Comparison of ENCODE assay signal across 18 mouse cellular contexts in genomic region chr17:79342639-79343333, GRCm38 (mm10). TPM values are rescaled to one million over a fixed set of nuclear protein-coding genes. Genes with fewer than 3 reads are reported as not detected.
DNase-seq lines count a peak whose midpoint lies in the region; ATAC-seq and TF ChIP-seq lines count a peak whose summit lies in the region.
"Had no signal": no experiment of that assay in that cellular context is flagged by ENCODE, and none has a peak within 500 bp of the region (broad histone marks: within the 10 kb centered on the region; RNA-seq: fewer than 3 reads in every experiment).

No protein-coding gene starts in this region.

- intact Hi-C loops in gastrocnemius, adult 2 months (cut with DNase I) = no loop called here
- intact Hi-C loops in gastrocnemius, postnatal 36 days (cut with DNase I) = no loop called here

- H3K9ac ChIP-seq in liver, embryonic 12.5 days = 0 out of 2 replicates have a peak overlapping the region, but pooled peaks have one; percentile 56
- no peak overlapping the region for H3K9ac ChIP-seq in kidney, embryonic 14.5 days (ENCODE audit: low read depth, low read length)
- H3K9ac ChIP-seq: embryonic facial prominence, embryonic 13.5 days; neural tube, embryonic 12.5 days had no signal

- H3K4me3 ChIP-seq in gastrocnemius, adult 2 months = peak overlapping the region; percentile 11
- H3K4me3 ChIP-seq in E14TG2a.4 (replicated peaks; ENCODE audit: low read length) = peak overlapping the region; percentile 53
- H3K4me3 ChIP-seq in embryonic facial prominence, embryonic 10.5 days = no peak overlapping the region
- H3K4me3 ChIP-seq in liver, embryonic 12.5 days = peak overlapping the region; percentile 25
- H3K4me3 ChIP-seq in kidney, embryonic 14.5 days (ENCODE audit: low read length) = no peak overlapping the region
- H3K4me3 ChIP-seq: embryonic facial prominence, embryonic 13.5 days; neural tube, embryonic 12.5 days had no signal

- H3K27ac ChIP-seq in gastrocnemius, adult 2 months = peak overlapping the region; percentile 97
- no peak overlapping the region for H3K27ac ChIP-seq in embryonic facial prominence, embryonic 10.5 days (replicated peaks)
- peak overlapping the region; percentile 74 for H3K27ac ChIP-seq in liver, embryonic 12.5 days
- H3K27ac ChIP-seq in kidney, embryonic 14.5 days (ENCODE audit: low read depth, low read length) = no peak overlapping the region
- H3K27ac ChIP-seq: embryonic facial prominence, embryonic 13.5 days; hindbrain, postnatal 0 days; neural tube, embryonic 12.5 days had no signal

- peak overlapping the region; percentile 59 for H3K4me2 ChIP-seq in liver, embryonic 12.5 days
- no peak overlapping the region for H3K4me2 ChIP-seq in kidney, embryonic 14.5 days (replicated peaks; ENCODE audit: low read depth, low read length)
- H3K4me2 ChIP-seq: embryonic facial prominence, embryonic 13.5 days; neural tube, embryonic 12.5 days had no signal

- no peak for DNase-seq in gastrocnemius, adult 2 months
- no peak for DNase-seq in gastrocnemius, postnatal 36 days
- peak; percentile 3 for DNase-seq in embryonic facial prominence, embryonic 10.5 days (ENCODE audit: low spot score)
- no peak for DNase-seq in layer of hippocampus, postnatal 25 days (ENCODE audit: extremely low spot score in 1 of 2, low spot score in 1 of 2)
- no peak for DNase-seq in right cerebral cortex, postnatal 4 days
- DNase-seq: cerebellum, postnatal 25 days; kidney, adult 8-10 months; left cerebral cortex, postnatal 4 days; lung, postnatal 36 days; midbrain, embryonic 14.5 days; spleen, adult 18-20 months; thymus, adult 18-20 months had no signal

- no peaks in the 10 kb centered on the region for H3K27me3 ChIP-seq in E14TG2a.4 (ENCODE audit: insufficient read depth, low read length)
- no peaks in the 10 kb centered on the region for H3K27me3 ChIP-seq in embryonic facial prominence, embryonic 10.5 days (replicated peaks; ENCODE audit: low read depth, poor library complexity, severe bottlenecking)
- no peaks in the 10 kb centered on the region for H3K27me3 ChIP-seq in liver, embryonic 12.5 days (replicated peaks)
- no peaks in the 10 kb centered on the region for H3K27me3 ChIP-seq in kidney, embryonic 14.5 days (ENCODE audit: control insufficient read depth, insufficient read depth, low read length)
- H3K27me3 ChIP-seq: embryonic facial prominence, embryonic 13.5 days; neural tube, embryonic 12.5 days had no signal

- H3K4me1 ChIP-seq in E14TG2a.4 (replicated peaks; ENCODE audit: low read depth, low read length) = peaks cover 75% of the 10 kb centered on the region
- H3K4me1 ChIP-seq in embryonic facial prominence, embryonic 10.5 days = peaks cover 2% of the 10 kb centered on the region
- H3K4me1 ChIP-seq in liver, embryonic 12.5 days = peaks cover 86% of the 10 kb centered on the region
- no peaks in the 10 kb centered on the region for H3K4me1 ChIP-seq in kidney, embryonic 14.5 days (ENCODE audit: control insufficient read depth, insufficient read depth, low read length)

- peaks cover 10% of the 10 kb centered on the region for H3K36me3 ChIP-seq in E14TG2a.4 (ENCODE audit: insufficient read depth, low read length)
- no peaks in the 10 kb centered on the region for H3K36me3 ChIP-seq in embryonic facial prominence, embryonic 10.5 days (replicated peaks)
- H3K36me3 ChIP-seq in liver, embryonic 12.5 days = peaks cover 93% of the 10 kb centered on the region
- no peaks in the 10 kb centered on the region for H3K36me3 ChIP-seq in kidney, embryonic 14.5 days (ENCODE audit: control insufficient read depth, insufficient read depth, low read length)
- H3K36me3 ChIP-seq: neural tube, embryonic 12.5 days had no signal

- no peak for TF ChIP-seq CTCF in gastrocnemius, adult 2 months (IDR thresholded peaks at IDR 0.05)
- no peak for TF ChIP-seq CTCF in E14TG2a.4 (conservative IDR thresholded peaks at IDR 0.05; ENCODE audit: low read length)

- no peaks in the 10 kb centered on the region for H3K9me3 ChIP-seq in E14TG2a.4 (ENCODE audit: low read length)
- H3K9me3 ChIP-seq in embryonic facial prominence, embryonic 10.5 days = no peaks in the 10 kb centered on the region
- H3K9me3 ChIP-seq in liver, embryonic 12.5 days (replicated peaks) = no peaks in the 10 kb centered on the region
- H3K9me3 ChIP-seq in kidney, embryonic 14.5 days (ENCODE audit: control insufficient read depth, low read length) = no peaks in the 10 kb centered on the region
- H3K9me3 ChIP-seq: embryonic facial prominence, embryonic 13.5 days; neural tube, embryonic 12.5 days had no signal

- 0 out of 2 replicates have a peak, but pooled peaks have one; percentile 9 for ATAC-seq in liver, embryonic 12.5 days
- no peak for ATAC-seq in kidney, embryonic 14.5 days (ENCODE audit: low FRiP score, low TSS enrichment)
- ATAC-seq: hindbrain, postnatal 0 days had no signal

- 52% methylated on average over 3 of the region's 3 CpGs for WGBS in embryonic facial prominence, embryonic 10.5 days
- 64% methylated on average over 3 of the region's 3 CpGs for WGBS in liver, embryonic 12.5 days (ENCODE audit: insufficient replicate concordance)
- 68% methylated on average over 3 of the region's 3 CpGs for WGBS in kidney, embryonic 14.5 days

RNA-seq across cellular contexts. Expression of gene Cdc42ep3, which starts 12.1 kb away (rescaled TPM):
- total RNA-seq in gastrocnemius, adult 2 months (2021) = 10 to 100 TPM; 38.0 to 47.7 TPM
- 10 to 100 TPM; 30.6 to 45.2 TPM for total RNA-seq in gastrocnemius, postnatal 36 days (2021)
- 17.0 and 18.8 TPM in 2 replicates for polyA plus RNA-seq in embryonic facial prominence, embryonic 10.5 days (2016; fragmentation: Nextera tagmentation; extraction: Ambion mirVana)
- 61.1 and 64.3 TPM in 2 replicates for polyA plus RNA-seq in liver, embryonic 12.5 days (2016; fragmentation: Nextera tagmentation; extraction: Ambion mirVana)
- 35.6 and 38.2 TPM in 2 replicates for polyA plus RNA-seq in kidney, embryonic 14.5 days (2014; fragmentation: Nextera tagmentation; extraction: Ambion mirVana)
- total RNA-seq in layer of hippocampus, postnatal 25 days (2021) = 1 to 10 TPM; 5.5 to 6.8 TPM

Comparison
In these comparisons a context has a peak if more than half of its experiments do, and no peak if none do; other contexts are left out.
1. H3K27ac ChIP-seq: peak in gastrocnemius, adult 2 months (single experiment) and liver, embryonic 12.5 days (single experiment); none in embryonic facial prominence, embryonic 10.5 days (single experiment) and kidney, embryonic 14.5 days (single experiment).
2. H3K4me3 ChIP-seq: peak in gastrocnemius, adult 2 months (single experiment), E14TG2a.4 (single experiment) and liver, embryonic 12.5 days (single experiment); none in embryonic facial prominence, embryonic 10.5 days (single experiment) and kidney, embryonic 14.5 days (single experiment).
3. RNA of gene Cdc42ep3, which starts 12.1 kb away (total RNA-seq): 38.0 to 47.7 TPM in gastrocnemius, adult 2 months and 30.6 to 45.2 TPM in gastrocnemius, postnatal 36 days; 5.5 to 6.8 TPM in layer of hippocampus, postnatal 25 days; every median in the first group is over 4 times any median in the second.